Mouse (Mus musculus): ENCODE data around the gene Mapkapk2.

DNA sequence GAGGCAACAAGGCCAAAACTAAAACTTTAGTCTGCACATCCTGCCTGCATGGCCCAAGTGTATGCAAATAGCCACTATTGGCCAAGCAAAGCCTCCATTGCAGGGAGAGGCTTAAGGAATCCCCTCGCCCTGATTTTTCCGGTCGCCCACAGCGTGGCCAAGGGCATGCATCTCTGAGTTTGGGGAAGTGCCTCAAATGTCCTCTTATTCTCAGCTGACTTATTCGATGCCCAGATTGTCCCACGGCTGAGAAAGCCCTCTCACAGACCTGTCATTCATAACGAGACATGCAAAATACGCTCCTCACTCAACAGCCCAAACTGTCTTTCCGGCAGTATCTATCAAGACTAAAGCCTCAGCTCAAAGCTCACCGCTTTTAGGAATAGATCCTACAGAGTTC lies 51.0 kb downstream of the Mapkapk2 start:
- TF ChIP-seq CTCF (IDR thresholded peaks at IDR 0.05; ENCODE audit: borderline replicate concordance, insufficient read depth, low read length) (no peak), POLR2A (IDR thresholded peaks at IDR 0.05; ENCODE audit: low read depth, low read length) (no peak)
